Mouse (Mus musculus) thymus, adult 18-20 months (tissue): ENCODE data around the gene Vstm2l.

Experiments
- DNase-seq, 2 experiments: peaks; one replicate each; pipeline ENCODE4 v3.0.0; 2022; ENCODE audit warnings: mixed read lengths in 2 of 2

The Vstm2l gene

GRCm38 (mm10) chr2:157935444-157936171 lies 21.2 kb downstream of the Vstm2l start:
- no peak for DNase-seq

DNA sequence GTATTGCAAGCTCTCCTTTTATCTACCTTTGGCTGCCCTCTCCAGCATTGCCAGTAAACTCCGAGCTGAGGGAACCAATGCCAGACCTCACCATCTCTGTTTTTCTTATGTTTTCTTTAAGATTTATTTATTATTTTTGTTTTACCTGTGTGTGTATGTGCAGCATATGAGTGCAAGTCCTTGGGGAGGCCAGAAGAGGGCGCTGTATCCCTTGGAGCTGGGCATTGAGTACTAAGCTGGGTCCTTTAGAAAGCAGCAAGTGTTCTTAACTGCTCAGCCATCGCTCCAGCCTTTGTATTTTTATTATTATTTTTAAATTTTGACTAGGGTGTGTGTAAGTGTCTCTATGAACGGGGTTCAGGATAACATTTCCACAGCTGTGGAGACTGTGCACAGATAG lies 22.2 kb downstream of the Vstm2l start:
- no peak for DNase-seq

GRCm38 (mm10) chr2:157940586-157941185 lies 26.2 kb downstream of the Vstm2l start:
- no peak for DNase-seq

DNA sequence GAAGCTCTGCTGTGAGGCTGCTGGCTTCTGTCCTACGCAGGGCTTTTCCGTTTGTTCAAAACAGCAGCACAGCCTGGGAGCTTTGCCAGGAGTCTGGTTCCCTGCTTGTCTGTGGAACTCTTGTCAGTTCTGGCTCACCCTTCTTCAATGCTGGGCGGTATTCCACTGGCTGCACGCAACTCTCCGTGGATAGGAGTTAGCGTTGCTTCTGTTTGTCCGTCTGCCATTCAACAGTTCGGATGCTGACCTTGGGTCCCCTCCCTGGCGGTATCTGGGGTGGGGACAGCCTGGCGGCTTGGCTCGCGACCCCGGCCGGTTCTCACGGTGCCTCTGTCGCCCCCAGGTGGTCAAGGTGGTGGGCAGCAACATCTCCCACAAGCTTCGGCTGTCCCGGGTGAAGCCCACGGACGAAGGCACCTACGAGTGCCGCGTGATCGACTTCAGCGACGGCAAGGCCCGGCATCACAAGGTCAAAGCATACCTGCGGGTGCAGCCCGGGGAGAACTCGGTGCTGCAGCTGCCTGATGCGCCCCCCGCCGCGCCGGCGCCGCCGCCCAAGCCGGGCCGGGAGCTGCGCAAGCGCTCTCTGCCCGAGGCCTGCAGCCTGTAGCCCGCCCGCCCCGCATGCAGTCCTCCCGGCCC lies 29.2 kb downstream of the Vstm2l start:
- peak; percentile 7 to 13 for DNase-seq

DNA sequence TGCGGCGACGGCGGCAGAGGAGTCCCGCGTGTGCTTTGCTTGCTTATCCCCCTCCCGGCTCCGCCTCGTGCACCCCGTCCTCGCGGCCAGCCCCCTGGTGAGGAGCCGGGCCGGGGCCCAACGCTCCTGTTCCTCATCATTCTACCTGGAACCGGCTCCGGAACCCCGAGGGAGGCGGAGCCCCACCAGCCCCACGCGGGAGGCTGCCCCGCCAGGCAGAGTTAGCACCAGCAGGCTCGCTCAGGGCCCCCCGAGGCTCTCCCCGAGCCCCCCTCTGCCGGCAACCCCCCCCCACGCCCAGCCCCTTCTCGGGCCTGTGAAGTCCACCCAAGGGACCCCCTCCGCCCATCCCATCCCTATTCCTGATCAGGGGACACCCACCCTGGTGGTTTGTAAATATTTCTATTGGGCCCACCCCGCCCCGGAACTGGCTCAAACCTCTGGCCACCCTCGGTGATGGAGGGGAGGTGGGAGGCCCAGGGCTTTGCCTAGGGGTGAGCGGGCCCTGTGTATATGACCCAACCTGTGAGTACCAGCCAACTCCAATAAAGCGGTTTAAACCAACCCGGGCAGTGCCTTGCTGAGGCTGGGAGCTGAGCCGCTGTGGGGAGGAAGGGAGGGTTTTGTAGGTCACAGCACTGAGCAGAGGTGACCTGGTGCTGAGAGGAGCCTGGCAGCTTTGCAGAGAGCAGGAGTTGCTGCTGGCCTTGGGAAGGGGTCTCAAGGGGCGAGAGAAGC lies 29.9 kb downstream of the Vstm2l start:
- no peak for DNase-seq

- no peak for DNase-seq
Observed at GRCm38 (mm10) chr2:157953978-157954377, 39.5 kb downstream of the Vstm2l start.

DNA sequence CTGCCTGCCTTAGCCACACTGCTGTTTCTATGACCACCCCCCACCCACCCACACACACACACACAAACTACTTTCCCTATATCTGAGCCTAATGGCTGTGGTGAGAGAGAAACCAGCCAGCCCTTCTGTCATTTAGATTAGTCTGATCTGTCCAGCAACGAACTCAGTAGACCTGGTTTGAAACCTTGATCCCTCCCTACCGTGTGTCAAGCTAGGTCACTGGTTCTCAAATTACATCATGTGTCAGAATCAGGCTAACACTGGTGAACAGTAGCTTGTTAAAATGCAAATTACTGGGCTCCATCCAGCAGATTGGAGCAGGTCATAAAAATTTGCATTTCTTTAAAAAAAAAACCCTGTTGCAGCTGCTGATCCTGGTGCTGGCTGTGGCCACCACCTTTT lies 43.3 kb downstream of the Vstm2l start:
- DNase-seq, result no peak

GRCm38 (mm10) chr2:157967856-157968255 lies 53.4 kb downstream of the Vstm2l start:
- DNase-seq, result no peak

- no peak for DNase-seq
Observed at GRCm38 (mm10) chr2:157970124-157970523, 55.7 kb downstream of the Vstm2l start.

DNA sequence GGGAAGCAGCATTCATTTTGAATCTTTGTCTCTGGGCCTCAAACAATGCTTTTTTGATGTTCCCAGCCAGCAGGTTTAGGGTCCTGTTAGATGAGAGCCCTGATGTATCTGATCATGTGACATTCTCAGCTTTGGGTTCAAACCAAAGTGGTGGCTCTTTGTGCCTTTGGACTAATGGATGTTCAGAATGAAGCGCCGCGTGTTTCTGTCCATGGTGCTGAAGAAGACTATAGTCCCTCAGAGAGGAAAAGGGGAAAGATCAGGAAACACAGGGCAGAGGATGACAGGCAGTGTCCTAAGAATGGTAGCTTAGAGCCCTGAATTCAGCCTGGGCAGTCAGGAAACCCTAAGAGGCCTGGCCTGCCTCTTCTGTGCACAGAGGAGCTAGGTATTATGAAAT lies 56.2 kb downstream of the Vstm2l start:
- no peak for DNase-seq

DNA sequence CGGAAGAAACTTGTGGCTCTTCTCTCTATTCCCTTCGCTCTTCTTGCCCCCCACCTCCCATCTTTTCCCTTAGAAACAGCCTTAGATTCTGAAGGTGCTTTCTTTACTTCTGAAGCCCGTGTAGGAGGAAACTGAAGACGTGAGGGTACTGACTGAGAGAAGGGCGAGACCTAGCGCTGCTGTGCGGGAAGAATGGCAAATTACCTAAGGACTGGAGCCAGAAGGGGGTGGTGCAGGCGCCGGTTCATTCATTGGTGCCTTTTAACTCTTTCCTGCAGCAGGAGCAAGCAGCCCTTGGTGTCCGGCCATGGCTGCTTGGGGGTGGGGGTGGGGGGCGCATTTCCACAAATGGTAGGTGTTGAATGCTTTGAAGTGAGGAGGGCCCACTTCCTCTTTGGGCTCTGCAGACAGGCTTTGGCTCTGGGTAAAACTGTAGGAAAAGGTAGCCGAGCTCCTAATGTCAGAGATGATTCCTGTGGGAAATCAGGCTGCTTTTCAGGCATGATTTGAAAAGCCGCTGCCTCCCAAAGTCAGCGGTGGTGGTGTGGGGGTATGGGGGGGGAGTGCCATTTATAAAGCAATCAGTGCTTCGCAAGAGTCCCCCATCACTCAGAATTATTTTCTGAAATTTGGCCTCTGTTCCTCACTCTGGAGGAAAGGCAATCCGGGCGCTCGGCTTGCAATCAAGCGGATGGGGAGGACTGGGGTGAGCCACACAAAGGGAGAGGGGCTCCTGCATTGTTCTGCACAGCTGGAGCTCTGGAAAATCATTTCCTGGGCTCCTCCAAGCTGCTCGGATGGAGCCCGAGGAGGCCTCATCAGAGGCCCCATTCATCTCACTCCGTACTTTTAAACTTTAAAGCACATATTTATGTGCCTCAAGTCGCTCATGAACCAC lies 60.4 kb downstream of the Vstm2l start:
- DNase-seq, result no peak

GRCm38 (mm10) chr2:157975595-157975994 lies 61.1 kb downstream of the Vstm2l start:
- no peak for DNase-seq

GRCm38 (mm10) chr2:157979241-157979640 lies 64.8 kb downstream of the Vstm2l start:
- no peak for DNase-seq

GRCm38 (mm10) chr2:157982727-157983126 lies 68.3 kb downstream of the Vstm2l start:
- no peak for DNase-seq

GRCm38 (mm10) chr2:157983276-157983675 lies 68.8 kb downstream of the Vstm2l start:
- DNase-seq, result no peak

- no peak for DNase-seq
Observed at GRCm38 (mm10) chr2:157985611-157986010, 71.2 kb downstream of the Vstm2l start.

- no peak for DNase-seq
Observed at GRCm38 (mm10) chr2:157986235-157986634, 71.8 kb downstream of the Vstm2l start.

DNA sequence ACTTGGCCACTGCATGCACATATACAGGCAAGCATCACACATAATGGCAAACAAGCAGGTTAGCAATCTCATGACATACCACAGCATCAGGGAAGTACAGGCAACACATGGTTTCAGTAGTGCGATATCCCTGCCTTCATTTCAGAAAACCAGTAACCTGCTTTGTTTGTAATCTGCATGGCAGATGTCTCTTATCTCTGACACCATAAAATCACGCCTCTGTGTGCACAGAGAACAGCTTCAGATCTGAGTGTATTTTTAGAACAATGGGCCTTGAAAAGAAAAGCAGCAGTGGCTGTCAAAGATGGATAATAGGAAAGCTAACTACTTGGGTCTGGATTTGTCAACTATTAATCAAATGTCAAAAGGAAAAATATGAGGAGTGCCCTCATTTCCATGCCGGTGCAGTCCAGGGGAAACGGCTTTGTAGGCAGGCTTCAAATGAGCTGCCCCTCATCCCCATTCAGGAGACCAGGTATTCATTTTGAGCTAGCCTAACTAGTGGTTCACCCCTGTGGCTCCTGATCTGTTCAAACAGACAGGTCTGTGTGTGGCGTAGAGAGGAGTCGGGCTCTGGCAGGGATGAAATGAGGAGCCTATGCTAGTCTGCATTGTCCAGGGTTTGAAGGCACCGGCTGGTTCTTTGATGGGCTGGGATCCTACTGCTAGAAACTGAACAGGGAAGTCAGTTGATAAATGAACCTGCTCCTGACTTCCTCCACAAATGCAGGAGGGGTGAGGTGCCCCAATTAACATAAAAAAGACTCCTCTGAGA lies 74.2 kb downstream of the Vstm2l start:
- DNase-seq, result no peak

DNA sequence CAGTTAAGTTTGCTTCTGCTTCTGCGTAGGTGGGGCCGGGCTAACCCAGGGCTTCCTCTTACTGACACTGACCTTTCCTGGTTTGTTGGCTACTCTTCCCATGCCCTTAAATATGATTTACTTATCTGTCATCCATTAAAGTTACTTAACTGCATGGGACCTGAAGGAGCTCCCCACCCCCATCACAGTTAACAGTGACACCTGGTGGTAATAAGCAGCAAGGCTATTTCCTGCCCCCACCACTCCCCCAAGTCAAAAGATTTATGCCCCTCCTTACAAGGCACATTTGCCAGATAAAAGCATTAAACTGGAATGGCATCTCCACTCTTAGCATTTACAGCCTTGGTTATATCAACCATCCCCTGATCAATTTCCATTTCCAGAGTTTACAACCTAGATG lies 75.5 kb downstream of the Vstm2l start:
- DNase-seq, result no peak

DNA sequence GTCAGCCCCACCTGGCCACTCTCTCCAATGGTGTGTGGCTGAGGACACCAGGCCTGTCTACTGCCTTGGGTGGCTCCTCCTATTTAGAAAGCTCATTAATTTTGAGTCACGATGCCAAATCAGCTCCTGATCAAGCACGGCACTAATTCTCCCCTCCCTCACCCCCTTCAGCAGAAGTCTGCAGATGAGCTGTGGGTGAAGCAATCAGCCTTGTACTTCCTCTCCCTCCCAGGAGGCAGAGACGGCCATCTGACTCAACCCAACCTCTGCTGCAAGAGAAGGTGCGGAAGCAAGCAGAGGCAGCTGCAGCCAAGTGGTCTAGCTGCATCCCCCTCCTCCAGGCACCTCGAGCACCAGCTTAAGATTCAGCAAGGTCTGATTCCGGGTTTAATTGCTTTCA lies 76.6 kb downstream of the Vstm2l start:
- DNase-seq, result no peak

GRCm38 (mm10) chr2:157992501-157992900 lies 78.0 kb downstream of the Vstm2l start:
- no peak for DNase-seq
